Mouse (Mus musculus) kidney, adult 8-10 months (tissue): ENCODE results near the gene Acvrl1.

Source experiments
- DNase-seq, 2 experiments: peaks; one replicate each; pipeline ENCODE4 v3.0.0; 2022

The Acvrl1 gene

DNA sequence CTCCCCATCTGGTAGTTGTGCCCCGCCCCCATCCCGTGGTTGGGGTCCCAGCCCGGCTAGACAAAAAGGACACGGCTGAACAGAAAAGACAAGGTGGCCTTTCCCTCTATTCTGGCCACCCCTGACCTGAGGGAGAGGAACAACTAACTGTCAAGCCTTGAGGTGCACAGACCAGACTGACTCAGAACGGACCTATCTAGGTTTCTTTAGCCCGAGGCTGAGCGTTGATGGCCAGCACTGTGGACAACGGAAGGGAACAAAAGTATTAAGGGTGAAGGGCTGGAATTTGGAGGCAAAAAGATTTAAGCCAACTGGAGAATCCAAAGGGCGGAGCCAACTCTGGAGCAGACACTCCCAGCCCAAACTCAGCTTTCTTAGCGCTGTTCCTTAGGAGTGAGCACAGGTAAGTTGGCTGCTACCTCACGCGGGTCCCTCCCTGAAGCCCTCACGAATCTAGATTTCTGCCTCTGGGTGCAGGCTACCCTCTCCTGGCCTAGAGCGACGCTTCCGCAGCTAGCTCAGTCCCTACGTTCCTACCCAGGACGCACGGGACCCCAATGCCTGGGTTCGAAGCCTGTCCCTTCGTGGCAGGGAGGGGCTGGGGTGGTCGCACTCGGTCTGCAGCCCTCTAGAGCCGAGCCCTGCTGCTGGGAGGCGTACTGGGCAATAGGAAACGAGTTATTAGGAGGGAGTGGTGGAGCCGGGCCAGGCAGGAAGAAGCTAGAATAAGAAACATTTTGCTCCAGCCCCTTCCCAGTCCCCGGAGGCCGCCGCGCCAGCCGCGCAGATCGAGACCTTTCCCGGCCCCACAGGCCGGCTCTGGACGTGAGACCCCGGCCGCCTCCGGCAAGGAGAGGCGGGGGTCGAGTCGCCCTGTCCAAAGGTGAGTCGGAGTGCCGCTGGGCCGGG, at the start of gene Acvrl1:
Gene Acvrl1, plus strand, starts transcription at position 342 of the 909 bp plus-strand sequence.
- DNase-seq, result peak in 1 of 2 experiments; percentile 49

DNA sequence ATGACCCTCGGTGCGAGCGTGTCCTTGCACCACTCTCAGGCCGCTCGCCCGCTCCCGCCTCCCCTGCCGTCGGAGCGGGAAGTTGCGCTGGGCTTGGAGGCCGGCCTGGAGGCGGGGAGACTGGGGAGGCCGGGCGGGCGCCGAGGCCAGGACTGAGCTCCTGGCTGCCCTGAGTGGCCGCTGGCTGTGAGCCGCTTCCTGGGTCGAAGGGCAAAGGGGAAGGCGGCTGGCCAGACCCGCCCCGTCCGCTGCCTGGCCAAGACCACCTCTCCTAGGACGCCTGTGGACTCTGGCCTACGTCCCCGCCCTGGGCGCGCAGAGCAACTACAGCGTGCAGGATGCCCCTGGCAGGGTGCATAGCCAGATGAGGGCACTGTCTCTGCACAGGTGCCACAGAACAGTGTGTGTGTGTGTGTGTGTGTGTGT, 49.6 kb upstream of the Acvrl1 start:
- peak; percentile 96 to 97 for DNase-seq

DNA sequence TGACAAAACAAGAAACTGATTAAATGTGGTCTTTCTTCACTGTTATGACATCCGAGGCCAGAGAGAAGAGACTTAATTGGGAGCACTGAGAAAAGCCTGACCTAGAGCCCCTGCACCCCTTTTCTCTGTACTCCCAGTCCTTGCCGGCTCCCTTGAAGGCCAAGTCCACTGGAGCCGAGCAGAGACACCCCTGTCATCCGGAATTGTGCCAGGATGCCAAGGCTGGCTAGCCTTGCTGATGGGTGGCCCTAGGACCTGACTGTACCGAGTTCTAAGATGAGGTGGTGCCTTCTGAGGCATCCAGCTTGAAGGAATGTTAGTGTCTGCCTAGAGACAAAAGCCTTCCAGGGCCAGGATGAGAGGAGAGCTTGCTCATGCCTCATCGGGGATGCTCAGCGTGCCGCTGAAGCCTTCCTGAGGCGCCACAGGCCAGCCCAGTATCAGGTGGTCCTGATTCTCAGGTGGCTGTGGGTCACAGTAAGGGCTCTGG, 48.2 kb upstream of the Acvrl1 start:
- DNase-seq, result no peak

DNA sequence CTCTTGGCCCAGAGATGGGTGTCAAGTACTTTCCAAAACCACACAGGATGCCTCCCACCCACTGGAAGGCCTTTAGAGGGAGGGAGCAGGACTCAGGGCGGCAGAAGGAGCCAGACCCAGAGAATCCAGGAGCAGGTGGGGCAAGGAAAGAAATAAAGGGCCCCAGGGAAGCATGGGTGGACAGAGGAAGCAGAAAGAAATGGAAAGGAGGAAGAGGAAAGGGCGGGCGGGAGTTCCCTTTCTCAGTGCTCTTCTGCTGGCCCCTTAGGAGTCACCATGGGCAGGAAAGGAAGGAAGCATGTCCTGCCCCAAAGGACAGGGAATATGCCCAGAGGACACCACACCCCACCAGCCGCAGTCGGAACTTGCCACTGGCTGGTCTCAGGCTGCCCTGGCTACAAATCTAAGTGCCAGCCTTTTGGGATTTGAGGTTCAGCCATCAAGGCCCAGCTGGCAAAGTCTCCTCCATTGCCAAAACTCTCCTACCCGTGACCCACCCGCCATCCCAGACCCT, 47.2 kb upstream of the Acvrl1 start:
- DNase-seq, result no peak

DNA sequence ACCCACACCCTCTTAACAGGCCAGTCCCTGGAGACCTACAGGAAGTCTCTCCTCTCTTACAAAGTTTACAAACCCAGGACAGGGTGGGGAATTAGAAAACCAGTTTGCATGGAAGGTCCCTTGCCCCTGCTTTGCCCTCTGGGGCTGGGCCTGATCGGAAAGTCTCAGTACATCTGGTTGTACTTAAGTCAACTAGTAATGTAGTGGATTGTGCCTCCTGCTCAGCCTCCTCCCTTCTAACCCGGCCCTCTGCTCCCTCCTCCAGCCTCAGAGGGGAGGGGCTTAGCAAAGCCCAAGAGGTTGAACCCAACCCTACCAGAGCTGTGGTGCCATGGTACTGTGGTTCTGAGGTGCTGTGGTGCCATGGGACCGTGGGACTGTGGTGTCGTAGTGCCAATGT, 46.1 kb upstream of the Acvrl1 start:
- no peak for DNase-seq

DNA sequence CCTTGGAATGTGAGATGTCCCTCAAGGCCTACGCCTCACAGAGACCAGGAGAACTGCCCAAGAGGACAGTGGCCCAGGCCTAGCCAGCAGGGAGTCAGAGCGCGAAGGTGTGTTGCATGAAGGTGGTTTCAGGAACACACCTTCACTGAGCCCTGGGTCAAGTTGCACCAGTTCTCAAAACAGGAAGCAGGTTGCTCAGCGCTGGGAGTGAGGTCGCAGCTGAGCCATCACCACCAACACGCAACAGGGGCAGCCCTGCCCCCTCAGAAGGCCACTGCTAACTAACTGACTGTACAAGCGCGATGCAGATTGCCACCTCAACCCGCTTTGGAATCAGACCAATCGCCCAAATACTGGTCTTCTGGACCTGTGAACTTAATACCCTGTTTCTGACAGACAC, 43.8 kb upstream of the Acvrl1 start:
- DNase-seq, result no peak

DNA sequence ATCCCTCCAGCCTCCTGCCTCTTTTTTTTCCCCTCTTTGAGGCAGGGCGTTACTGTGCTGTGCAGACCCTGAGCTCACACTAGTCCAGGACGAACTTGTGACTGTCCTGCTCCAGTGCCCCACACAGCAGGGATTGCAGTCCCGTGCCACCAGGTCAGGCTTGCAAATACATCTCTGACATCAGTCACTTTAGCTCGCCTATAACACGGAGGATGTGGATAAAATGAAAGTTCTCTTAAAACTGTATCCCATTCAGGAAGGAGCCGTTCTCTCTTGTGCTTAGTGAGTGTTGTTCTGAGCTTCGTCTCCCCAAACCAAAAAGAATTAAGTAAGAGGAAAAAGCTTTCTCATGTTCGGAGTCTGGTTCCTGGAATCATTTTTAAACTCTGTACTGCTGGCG, 41.9 kb upstream of the Acvrl1 start:
- no peak for DNase-seq

DNA sequence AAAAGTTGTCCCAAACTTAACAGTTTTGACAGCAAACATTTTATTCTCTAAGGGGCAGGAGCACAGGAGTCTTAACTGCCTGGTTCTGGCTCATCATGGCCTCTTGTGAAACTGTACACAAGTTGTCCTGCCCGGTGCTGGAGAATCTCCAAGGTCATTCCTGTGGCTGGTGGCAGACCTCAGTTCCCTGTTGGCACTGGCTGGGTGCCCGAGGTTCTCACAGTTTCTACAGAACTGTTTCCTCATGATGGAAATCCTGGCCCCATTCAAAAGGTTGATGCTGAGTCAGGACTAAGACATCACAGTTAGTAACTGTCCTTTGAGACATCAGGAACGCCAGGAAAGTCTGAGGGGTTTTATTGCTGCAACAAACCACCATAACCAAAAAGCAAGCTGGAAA, 41.4 kb upstream of the Acvrl1 start:
- peak in 1 of 2 experiments; percentile 65 for DNase-seq

DNA sequence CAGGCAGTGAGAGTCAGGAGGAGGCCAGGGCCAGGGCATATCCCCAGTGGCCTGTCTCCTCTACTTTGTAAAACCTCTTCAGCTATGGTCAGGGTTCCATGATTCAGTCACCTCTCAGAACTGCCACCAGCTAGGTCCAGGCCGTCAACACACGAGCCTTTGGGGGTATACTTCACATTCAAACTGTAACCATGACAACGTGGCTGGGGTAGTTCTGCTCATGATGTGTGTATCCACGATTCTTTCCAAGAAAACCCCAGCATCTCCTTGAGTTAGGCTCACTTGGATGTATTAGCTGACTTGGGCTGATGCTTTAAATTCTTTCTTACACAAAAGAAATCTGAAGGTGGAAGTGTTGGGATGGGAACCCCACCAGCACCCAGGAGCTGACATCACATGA, 40.0 kb upstream of the Acvrl1 start:
- no peak for DNase-seq

DNA sequence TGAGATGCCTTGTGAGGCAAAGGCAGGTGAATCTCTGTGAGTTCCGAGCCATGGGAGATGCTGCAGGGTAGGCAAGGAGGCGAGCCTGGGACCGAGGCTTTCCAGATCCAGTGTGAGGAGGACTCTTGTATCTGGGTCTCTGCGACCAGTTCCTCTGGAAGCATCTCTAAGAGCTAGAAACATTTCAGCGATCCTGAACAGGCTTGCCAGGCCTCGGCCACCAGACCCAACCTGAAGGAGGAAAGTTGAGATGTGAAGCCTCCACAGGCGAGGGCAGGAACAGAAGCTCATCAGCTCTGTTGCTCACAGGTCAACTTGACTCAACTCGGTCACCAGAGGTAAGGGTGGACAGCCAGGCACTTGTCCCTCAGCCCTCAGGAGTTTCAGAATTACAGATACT, 36.8 kb upstream of the Acvrl1 start:
- DNase-seq, result no peak

DNA sequence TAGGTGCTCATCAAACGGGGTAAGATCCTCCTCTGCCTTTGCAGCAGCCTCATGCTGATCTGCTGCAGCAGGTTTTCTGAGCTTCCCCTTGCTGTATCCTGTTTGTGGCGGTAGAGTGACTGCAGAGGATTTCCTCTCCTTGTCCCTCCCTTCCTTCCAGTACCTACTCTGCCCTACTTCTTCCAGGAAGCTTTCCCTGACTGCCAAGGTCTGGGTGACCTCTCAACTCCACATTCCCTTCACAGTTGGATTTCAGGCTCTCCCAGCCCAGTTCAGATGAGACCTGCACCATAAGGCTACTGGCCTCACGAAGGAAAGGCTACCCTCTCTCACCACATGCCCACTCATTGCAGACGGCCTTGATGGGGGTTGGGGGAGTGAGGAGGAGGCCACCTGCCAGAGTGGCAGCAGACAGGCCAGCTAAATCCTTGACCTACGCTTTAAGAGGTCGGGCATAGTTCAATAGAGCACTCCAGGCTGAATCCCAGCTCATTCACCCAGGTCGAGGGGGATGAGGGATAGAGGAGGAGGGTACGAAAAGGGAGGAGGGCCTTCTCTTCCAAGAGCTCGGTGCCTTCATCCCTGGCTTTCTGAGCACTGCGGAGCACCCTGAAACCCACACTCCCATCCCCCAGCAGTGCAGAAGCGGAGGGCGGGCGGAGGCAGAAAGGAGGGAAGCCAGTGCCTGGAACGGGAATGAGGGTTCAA, 36.0 kb upstream of the Acvrl1 start:
- no peak for DNase-seq

DNA sequence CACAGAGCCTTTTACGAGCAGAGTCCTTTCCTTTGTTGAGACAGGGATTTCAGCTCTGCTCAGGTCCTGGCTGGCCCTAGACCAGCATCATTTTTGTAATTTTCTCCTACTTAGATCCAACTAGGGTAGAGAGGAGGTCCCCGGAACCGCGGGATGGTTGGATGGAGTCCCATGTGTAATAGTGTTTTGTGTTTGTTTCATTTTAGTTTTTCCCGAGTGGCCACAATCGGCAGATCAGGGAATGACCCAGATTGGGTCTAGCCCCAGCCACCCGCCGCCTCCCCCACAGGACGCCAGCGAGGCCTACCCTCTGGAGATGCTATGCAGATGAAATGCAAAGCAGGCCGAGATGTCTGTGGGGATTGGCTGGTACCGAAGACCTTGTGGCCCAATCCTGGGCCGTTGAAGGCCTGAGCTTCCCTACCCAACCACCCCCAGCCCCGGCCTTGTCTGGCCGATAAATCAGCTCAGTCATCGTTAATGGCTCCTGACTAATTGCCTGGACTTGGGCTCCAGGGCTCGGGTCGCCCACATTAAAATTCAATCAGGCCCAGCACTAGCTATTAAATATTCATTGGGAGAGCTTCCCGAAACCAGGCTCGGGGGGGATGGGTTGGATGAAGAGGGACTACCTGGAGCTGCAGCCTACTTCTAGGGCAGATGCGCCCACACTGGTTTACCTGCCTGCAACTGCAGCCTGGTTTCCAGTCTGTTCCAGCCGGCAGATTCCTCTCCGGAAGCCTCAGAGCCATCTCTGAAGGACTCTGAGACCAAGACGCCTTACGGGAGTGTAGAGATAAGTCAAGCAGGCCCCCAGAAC, 35.3 kb upstream of the Acvrl1 start:
- DNase-seq, result peak; percentile 73 to 89

DNA sequence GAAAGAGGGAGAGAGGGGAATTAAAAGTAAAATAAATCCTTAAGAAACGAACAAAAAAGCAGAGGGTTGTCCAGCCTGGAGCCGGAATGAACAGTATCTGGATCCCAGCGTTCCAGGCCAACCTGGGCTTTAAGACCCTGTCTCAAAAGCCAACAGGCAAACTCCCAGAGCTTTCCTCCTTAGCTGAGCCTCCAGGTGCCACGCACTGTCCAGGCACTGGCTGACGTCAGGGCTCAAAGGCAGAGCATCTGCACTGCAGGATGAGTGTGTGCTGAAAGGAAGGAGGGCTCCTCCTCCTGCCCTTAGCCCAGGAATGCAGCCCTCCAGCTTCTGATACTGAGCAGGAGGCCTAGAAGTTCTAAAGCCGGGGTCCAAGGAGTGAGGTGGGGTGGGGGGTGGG, 34.3 kb upstream of the Acvrl1 start:
- DNase-seq, result no peak

DNA sequence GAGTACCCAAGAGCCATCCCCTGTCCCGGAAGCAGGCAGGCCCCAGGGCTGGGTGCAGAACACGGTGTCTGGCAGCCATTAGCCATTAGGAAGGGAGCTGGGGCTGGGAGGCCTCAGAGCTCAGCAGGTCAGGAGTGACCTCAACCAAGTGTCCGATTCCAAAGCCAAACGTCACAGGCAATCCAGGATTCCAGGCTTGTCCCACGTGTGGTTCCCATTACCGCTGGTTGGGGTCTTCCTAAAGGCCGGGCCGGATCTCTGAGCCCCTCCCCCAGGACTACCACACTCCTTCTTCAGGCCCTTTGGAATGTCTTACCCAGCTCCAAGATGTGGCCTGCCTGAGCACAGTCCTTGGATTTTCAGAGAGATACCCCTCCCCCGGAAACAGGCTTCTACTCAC, 33.3 kb upstream of the Acvrl1 start:
- no peak for DNase-seq

DNA sequence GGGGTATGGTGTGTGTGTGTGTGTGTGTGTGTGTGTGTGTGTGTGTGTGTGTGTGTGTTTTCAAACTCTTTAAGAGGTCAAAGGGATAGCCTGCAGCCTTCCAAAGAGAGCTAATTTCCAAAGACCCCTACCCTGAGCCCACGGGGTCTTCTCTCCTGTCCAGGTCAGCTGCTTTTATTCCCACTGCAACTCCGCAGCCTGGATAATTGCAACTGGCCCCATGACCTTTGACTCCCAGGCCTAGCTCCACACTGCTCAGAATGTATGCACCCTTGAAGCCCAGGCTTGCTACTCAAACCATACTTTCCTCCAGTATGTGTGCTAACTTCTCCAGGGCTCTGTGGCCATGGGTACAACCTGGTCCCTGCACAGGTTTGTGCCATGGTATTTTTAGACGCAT, 32.9 kb upstream of the Acvrl1 start:
- DNase-seq, result no peak

DNA sequence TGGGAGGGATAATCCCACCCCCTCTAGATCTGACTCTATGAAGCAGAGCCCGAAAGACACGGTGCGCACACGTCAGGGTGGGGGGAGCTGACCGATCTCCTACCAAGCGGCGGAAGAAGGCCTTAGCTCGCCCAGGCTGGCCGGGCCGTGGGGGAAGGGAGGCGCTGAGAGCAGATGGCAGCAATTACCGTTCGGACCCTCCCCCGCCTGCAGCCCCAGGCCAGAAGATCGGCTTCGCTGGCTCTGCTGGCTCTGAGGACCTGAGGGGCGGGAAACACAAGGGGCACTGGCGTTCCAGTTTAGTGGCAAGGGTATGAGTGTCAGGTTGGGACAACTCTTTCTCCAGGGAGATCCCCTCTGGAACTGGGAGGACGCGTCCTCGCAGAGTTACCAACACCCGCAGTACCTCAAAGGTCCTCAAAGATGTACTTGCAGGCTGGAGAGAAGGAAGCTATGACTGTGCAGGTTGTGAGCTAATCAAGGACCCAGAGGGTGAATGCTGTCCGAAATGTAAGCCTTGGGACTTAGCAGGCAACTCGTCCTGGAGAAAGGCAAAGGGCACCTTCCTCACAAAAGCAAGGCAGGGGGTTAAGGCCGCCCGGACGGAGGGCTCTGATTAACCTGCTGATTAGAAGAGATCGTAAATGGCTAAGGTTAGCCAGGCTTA, 30.2 kb upstream of the Acvrl1 start:
- no peak for DNase-seq

DNA sequence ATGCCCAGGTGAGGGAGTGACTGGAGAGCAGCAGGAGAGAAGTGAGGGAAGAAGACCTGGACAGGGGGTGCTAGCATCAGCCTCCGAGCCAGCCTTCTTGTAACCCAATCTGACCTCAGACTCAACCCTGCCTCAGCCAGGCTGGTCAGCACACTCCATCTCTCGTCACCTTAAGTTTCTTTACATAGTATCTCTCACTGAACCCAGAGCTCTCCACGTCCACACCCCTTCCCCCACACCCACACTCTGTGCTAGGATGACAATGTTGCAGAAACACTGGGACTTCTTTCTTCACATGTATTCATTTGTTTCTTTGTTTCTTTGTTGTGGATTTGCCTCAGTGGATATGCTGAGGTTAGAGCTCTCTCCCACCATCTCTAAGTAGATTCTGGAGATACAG, 27.3 kb upstream of the Acvrl1 start:
- DNase-seq, result no peak

DNA sequence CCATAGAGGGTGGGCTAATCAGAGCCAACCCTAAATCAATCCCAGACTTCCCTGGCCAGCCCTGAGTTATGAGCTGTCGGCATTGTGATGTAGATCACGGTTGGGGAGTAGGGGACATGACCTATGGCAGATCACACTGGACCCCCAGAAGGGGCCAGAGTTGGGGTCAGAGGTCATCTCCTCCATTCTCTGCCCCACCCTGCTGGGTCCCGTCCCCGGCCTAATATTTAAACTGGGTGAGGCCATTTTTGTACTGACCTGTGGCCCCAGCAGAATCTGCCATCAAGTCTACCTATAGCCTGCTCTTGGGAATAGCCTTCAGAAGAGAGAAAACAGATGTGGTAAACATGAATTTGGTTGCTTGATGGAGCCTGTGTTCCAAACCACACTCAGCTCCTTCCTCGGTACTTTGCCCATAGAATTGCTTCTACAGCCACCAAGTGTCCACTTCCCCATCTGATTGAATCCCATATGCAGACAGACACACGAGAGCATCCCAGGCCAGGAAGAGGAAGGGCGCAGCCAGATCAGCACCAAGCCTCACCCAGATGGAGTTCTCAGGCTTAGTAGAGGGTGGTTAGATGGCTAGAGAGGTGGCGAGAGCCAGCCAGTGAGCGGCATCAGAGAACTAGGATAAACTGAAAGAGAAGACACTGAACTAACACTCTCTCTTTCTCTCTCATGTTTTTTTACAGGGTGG, 24.6 kb upstream of the Acvrl1 start:
- DNase-seq, result no peak

DNA sequence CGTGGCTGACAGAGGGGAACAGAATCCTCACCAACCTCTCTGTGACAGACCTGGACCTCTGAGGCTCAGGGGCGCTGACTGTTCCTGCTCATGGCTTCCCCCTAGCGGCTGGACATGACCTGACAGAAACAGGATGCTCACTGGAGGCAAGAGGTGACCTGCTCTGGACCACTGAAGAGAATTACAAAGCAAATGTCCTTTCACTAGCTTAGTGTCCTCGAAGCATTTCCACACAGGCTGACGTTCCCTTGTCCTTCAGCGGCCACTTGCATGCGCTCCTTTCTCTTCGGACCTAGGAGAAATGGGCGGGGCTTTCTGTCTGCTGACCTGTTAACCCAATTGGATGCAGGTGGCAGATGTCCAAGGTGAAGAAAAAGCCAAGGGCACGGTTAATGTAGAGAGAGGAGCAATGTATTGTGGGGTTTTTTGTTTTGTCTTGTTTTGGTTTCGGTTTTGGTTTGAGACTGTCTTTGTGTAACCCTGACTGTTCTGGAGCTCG, 22.8 kb upstream of the Acvrl1 start:
- DNase-seq, result peak; percentile 72 to 86

DNA sequence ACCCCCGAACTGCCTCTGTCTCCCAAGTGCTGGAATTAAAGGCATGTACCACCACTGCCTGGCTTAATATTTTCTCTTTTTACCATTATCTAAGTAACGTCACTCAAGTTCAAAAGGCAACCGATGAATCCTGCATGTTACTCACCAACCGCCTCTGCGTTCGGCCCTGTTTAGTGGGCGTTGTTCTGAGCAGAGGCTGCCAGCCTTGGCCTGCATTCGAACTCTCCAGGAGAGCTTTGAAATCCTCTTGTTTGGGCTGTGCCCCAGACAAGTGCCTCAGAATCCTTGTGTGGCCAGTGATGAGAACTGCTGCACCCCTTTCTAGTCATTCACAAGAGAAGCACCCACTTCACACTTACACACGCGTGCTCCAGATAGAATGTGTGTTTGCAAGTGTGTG, 22.3 kb upstream of the Acvrl1 start:
- no peak for DNase-seq

DNA sequence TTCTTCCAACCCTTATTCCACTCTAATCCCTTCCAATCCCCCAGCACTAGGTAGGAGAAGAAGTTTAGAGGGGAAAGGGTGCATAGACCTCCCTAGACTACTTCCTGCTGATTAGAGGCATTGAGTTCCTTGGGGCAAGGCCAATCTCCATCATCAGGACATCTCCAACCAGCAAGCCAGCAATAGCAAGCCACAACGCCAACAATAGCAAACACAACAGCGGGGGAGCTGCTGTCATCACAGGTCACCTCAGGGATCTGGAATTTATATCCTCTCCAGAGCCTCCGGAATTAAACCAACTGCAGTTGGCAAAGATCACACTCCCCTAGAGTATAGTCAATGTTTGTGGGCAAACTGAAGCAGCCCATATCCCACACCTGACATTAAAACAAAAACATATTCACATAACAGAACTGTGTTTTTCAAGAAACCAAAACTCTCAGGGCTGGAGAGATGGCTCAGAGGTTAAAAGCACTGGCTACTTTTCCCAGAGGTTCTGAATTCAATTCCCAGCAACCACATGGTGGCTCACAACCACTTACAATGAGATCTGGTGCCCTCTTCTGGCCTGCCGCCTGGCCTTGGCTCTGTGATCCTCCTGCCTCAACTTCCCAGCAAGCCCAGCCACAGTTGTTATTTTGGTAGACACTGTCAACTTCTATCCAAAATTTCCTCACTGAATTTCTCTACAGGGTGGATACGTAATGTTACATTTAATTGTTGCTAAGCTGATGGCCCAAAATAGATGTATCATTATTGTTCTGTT, 20.2 kb upstream of the Acvrl1 start:
- no peak for DNase-seq
